Mouse (Mus musculus) hindbrain, postnatal 0 days (tissue): ENCODE measurements around the gene Gid8. TPM values are rescaled to one million over a fixed set of nuclear protein-coding genes. Genes with fewer than 3 reads are reported as not detected.

ENCODE experiments used
- ATAC-seq: fragments of 200-750 bp; cut with Nextera tagmentation; 2 replicates; pipeline ENCODE4 v1.8.0; 2017; ENCODE audit warnings: mild to moderate bottlenecking, moderate TSS enrichment, moderate library complexity
- DNase-seq: peaks from one replicate; pipeline ENCODE4 v3.0.0-alpha.2; 2015; ENCODE audit warnings: low spot score
- H3K27ac ChIP-seq: fragments of 300-500 bp; sonication (generic); 2 replicates; pipeline ENCODE4 v1.5.1; 2014; ENCODE audit warnings: mild to moderate bottlenecking
- H3K27me3 ChIP-seq: fragments of 300-500 bp; sonication (generic); 2 replicates; pipeline ENCODE4 v1.6.1; 2014; ENCODE audit warnings: low read length, mixed read lengths; ENCODE audit not compliant: insufficient read depth
- H3K36me3 ChIP-seq: fragments of 300-500 bp; sonication (generic); 2 replicates; pipeline ENCODE4 v1.6.1; 2014; ENCODE audit warnings: low read length, mixed read lengths; ENCODE audit not compliant: insufficient read depth
- H3K4me1 ChIP-seq: fragments of 300-500 bp; sonication (generic); 2 replicates; pipeline ENCODE4 v1.6.1; 2014; ENCODE audit warnings: antibody characterized with exemption, low read length, mixed read lengths; ENCODE audit not compliant: insufficient read depth
- H3K4me2 ChIP-seq: fragments of 300-500 bp; sonication (generic); 2 replicates; pipeline ENCODE4 v1.6.1; 2014; ENCODE audit warnings: low read depth, mild to moderate bottlenecking, low read length, moderate library complexity, mixed read lengths
- H3K4me3 ChIP-seq: fragments of 300-500 bp; sonication (generic); 2 replicates; pipeline ENCODE4 v1.5.1; 2014; ENCODE audit warnings: low read length
- H3K9ac ChIP-seq: fragments of 300-500 bp; sonication (generic); replicated peaks from 2 replicates; pipeline ENCODE4 v1.6.1; 2014; ENCODE audit warnings: mild to moderate bottlenecking, low read length, moderate library complexity, mixed read lengths
- H3K9me3 ChIP-seq: fragments of 300-500 bp; sonication (generic); 2 replicates; pipeline ENCODE4 v1.6.1; 2016; ENCODE audit warnings: low read length, mixed read lengths
- CTCF ChIP-seq: IDR thresholded peaks from 2 replicates; pipeline ENCODE4 v1.5.1; 2016; ENCODE audit warnings: antibody characterized with exemption, control low read depth, low read depth
- WGBS: fragments of 180-500 bp; shearing (Covaris S2); extraction: QIAGEN DNeasy Blood & Tissue Kit; methylation state at CpG from one replicate; pipeline ENCODE4 v1.1.7; 2014; 5-methylcytosine and 5-hydroxymethylcytosine counted together
- polyA plus RNA-seq: library from polyadenylated mRNA; unstranded; fragments of >200 nt; fragmentation: Nextera tagmentation; extraction: Ambion mirVana; gene quantifications from 2 replicates; pipeline ENCODE4 v1.2.1, GENCODE M21; 2015
- total RNA-seq: library from RNA; depleted of rRNA; stranded (reverse); fragments of >200 nt; gene quantifications from 2 replicates; pipeline ENCODE4 v1.2.3, GENCODE M21; 2014; rRNA removed

Gene Gid8
- 43.2 and 51.1 TPM in 2 replicates for total RNA-seq
- polyA plus RNA-seq, result 45.5 TPM in 2 replicates

- peak within 1 kb of the TSS; percentile 98 for H3K9ac ChIP-seq
- H3K27ac ChIP-seq, result peak within 1 kb of the TSS; percentile 88
- peaks cover 18% of the 10 kb centered on the region for H3K4me1 ChIP-seq
- peak within 1 kb of the TSS; percentile 86 for H3K4me2 ChIP-seq
- H3K27me3 ChIP-seq, result no peaks in the 10 kb centered on the region
- peaks cover 5% of the 10 kb centered on the region; the same call in 1 of the 2 replicates for H3K36me3 ChIP-seq
- DNase-seq (peak; percentile 99), ATAC-seq (peak; percentile 96)
- peak within 1 kb of the TSS; percentile 94 for H3K4me3 ChIP-seq
- H3K9me3 ChIP-seq, result no peaks in the 10 kb centered on the region
- TF ChIP-seq CTCF, result no peak
- WGBS, result 0% methylated on average over 43 of the region's 43 CpGs
These were observed at the start of gene Gid8, which contains the start of gene Dido1 for GRCm38 (mm10) chr2:180709923-180710272. TSS of gene Gid8 (plus strand) at chr2:180710117. TSS of gene Dido1 (minus strand) at chr2:180709999.

- H3K27me3 ChIP-seq, result no peaks in the 10 kb centered on the region
- no peak overlapping the region for H3K27ac ChIP-seq
- H3K4me3 ChIP-seq, result no peak overlapping the region
- no peak overlapping the region for H3K9ac ChIP-seq
- no peaks in the 10 kb centered on the region for H3K4me1 ChIP-seq
- no peak overlapping the region for H3K4me2 ChIP-seq
- DNase-seq (no peak), ATAC-seq (no peak)
- peaks cover 19% of the 10 kb centered on the region; the same call in 1 of the 2 replicates for H3K36me3 ChIP-seq
- WGBS, result 95% methylated on average over 5 of the region's 5 CpGs
- no peaks in the 10 kb centered on the region for H3K9me3 ChIP-seq
- TF ChIP-seq CTCF, result no peak
These were observed 49.4 kb upstream of the Gid8 start for GRCm38 (mm10) chr2:180660521-180660920.

DNA sequence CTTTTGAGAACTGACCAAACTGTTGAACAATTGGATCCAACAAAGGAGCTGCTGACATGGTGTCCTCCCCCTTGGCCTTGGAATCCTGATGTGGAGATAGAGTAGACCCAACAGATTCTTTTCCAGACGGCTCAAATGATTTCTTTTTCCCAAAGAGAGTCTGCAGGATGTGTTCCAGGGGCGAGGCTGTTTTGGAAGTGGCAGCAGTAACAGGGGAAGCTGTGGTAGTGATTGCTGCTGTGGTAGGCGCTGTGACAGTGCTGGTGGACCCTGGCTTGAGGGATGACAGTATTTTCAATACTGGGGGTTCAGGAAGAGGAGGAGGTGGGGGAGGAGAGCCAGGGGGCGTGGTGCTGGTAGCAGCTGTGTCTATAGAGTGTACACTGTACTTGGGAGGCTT lies 47.9 kb upstream of the Gid8 start:
- Histone ChIP-seq H3K4me1 (no peaks in the 10 kb centered on the region), H3K4me3 (no peak overlapping the region), H3K4me2 (no peak overlapping the region), H3K9ac (no peak overlapping the region), H3K27me3 (no peaks in the 10 kb centered on the region), H3K9me3 (no peaks in the 10 kb centered on the region), H3K27ac (no peak overlapping the region), H3K36me3 (peaks cover 19% of the 10 kb centered on the region; the same call in 1 of the 2 replicates)
- no peak for TF ChIP-seq CTCF
- WGBS, result 83% methylated on average over 4 of the region's 4 CpGs
- no peak for DNase-seq
- ATAC-seq, result no peak

GRCm38 (mm10) chr2:180676706-180677105 lies 33.2 kb upstream of the Gid8 start:
- Histone ChIP-seq H3K9me3 (no peaks in the 10 kb centered on the region), H3K4me2 (no peak overlapping the region), H3K36me3 (peaks cover 39% of the 10 kb centered on the region), H3K27me3 (no peaks in the 10 kb centered on the region), H3K27ac (no peak overlapping the region), H3K9ac (no peak overlapping the region), H3K4me3 (no peak overlapping the region), H3K4me1 (no peaks in the 10 kb centered on the region)
- ATAC-seq (no peak), DNase-seq (no peak)
- WGBS, result 94% methylated on average over 2 of the region's 2 CpGs
- TF ChIP-seq CTCF, result no peak

DNA sequence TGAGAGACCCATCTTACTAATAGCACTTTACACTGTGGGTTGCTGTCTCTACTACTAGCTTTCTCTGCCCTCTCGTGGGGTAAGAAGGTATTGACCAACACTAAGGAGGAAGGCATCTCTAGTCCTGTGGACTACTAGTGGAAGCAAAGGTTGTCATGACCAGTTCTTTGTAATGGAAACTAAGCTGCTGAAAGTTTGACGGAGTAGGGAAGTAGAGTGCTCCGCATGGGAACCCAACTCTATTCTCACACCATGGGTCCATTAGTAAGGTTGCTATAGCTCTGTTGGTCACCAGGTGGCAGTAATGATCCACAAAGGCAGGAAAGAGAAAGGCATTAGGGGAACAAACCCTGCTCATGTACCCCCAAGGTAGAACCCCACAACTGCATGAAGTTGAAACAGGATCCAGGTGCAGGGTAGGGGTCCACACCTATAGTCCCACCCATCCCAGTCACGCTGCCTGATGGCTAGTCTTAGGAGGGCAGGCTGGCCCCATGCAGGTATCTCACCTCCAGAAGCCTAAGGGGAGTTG lies 31.2 kb upstream of the Gid8 start:
- DNase-seq, result peak; percentile 70
- no peak overlapping the region for H3K27ac ChIP-seq
- no peaks in the 10 kb centered on the region for H3K9me3 ChIP-seq
- H3K4me1 ChIP-seq, result no peaks in the 10 kb centered on the region
- H3K4me2 ChIP-seq, result no peak overlapping the region
- H3K36me3 ChIP-seq, result peaks cover 33% of the 10 kb centered on the region
- H3K4me3 ChIP-seq, result no peak overlapping the region
- H3K27me3 ChIP-seq, result no peaks in the 10 kb centered on the region
- H3K9ac ChIP-seq, result no peak overlapping the region
- peak; percentile 75 for ATAC-seq
- 22% methylated on average over 4 of the region's 4 CpGs for WGBS
- peak; percentile 85 for TF ChIP-seq CTCF

DNA sequence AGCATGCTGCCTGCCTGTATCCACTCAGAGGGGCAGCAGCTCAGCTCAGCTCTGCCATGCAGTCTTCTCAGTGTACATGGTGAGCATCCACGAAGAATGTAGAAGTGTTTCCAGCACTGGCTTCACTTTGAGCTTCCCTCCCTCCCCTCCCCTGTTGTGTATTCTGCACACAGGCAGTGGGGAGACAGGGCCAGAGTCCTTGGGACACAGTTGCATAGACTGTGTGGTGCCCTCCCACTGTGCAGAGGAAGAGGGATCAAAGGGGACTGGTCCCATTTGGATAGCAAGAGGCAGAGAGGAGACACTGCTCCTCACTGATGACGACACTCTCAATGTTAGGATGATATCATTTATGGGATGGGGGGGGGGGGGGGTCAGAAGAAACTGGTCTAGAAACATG lies 28.7 kb upstream of the Gid8 start:
- H3K27me3 ChIP-seq, result no peaks in the 10 kb centered on the region
- no peak overlapping the region for H3K4me2 ChIP-seq
- no peaks in the 10 kb centered on the region for H3K4me1 ChIP-seq
- ATAC-seq (peak; percentile 38; the same call in 1 of the 2 replicates), DNase-seq (no peak)
- H3K27ac ChIP-seq, result no peak overlapping the region
- WGBS, result 63% methylated on average over 2 of the region's 2 CpGs
- TF ChIP-seq CTCF, result no peak
- H3K36me3 ChIP-seq, result peaks cover 47% of the 10 kb centered on the region
- no peak overlapping the region for H3K9ac ChIP-seq
- H3K4me3 ChIP-seq, result no peak overlapping the region
- no peaks in the 10 kb centered on the region for H3K9me3 ChIP-seq

- peaks cover 70% of the 10 kb centered on the region for H3K36me3 ChIP-seq
- H3K9me3 ChIP-seq, result no peaks in the 10 kb centered on the region
- no peak overlapping the region for H3K9ac ChIP-seq
- no peak for ATAC-seq
- H3K27ac ChIP-seq, result no peak overlapping the region
- no peak overlapping the region for H3K4me3 ChIP-seq
- WGBS, result 81% methylated on average over 2 of the region's 2 CpGs
- no peaks in the 10 kb centered on the region for H3K4me1 ChIP-seq
- H3K27me3 ChIP-seq, result no peaks in the 10 kb centered on the region
- TF ChIP-seq CTCF, result no peak
- no peak for DNase-seq
- no peak overlapping the region for H3K4me2 ChIP-seq
These were observed 26.4 kb upstream of the Gid8 start for GRCm38 (mm10) chr2:180683524-180683923.
